ENCODE assay signal across 13 mouse cellular contexts in the genomic region with DNA sequence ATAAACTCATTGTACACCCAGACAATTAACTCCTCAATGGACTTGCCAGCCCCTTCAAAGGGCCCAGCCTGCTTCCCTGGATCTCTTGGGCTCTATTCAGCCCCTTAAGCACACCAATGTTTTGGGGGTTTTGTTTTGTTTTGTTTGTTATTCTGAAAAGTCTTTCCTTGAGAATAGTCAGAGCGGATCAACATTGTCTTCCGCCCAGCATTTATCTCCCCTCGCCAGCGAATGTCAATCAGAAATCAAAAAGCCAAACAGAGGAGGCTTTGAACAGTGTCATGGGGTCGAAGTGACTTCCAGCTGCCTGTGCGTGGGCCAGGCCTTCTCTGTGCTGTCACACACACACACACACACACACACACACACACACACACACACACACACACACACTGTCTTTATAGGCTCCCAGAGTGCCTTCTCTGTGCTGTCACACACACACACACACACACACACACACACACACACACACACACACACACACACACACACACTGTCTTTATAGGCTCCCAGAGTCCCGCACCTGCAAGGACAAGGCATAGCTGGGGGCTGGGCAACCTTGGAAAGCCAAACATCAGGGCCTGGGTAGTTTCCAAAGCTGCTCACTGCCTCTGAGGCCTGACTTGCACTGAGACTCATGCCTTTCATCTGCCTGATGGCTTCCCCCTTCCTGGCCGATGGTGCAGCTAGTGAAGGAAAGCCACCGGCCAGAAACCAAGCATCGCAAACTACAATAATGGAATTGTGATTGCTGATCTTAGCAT.
DNase-seq lines count a peak whose midpoint lies in the region; ATAC-seq lines count a peak whose summit lies in the region.
"Had no signal": no experiment of that assay in that cellular context is flagged by ENCODE, and none has a peak within 500 bp of the region (broad histone marks: within the 10 kb centered on the region; RNA-seq: fewer than 3 reads in every experiment).

No protein-coding gene starts in this region.

- H3K4me3 ChIP-seq in embryonic facial prominence, embryonic 10.5 days, result no peak overlapping the region
- H3K4me3 ChIP-seq in hindbrain, embryonic 16.5 days (ENCODE audit: low read length), result no peak overlapping the region
- H3K4me3 ChIP-seq: heart, embryonic 12.5 days; intestine, embryonic 15.5 days had no signal

- peaks cover 28% of the 10 kb centered on the region for H3K4me1 ChIP-seq in embryonic facial prominence, embryonic 10.5 days
- no peaks in the 10 kb centered on the region for H3K4me1 ChIP-seq in hindbrain, embryonic 16.5 days (ENCODE audit: control insufficient read depth, insufficient read depth, low read depth, low read length)
- H3K4me1 ChIP-seq: intestine, embryonic 15.5 days had no signal

- peaks cover 9% of the 10 kb centered on the region; the same call in 1 of the 2 replicates for H3K36me3 ChIP-seq in embryonic facial prominence, embryonic 10.5 days (replicated peaks)
- H3K36me3 ChIP-seq in hindbrain, embryonic 16.5 days (ENCODE audit: control insufficient read depth, insufficient read depth, low read length), result no peaks in the 10 kb centered on the region
- H3K36me3 ChIP-seq: heart, embryonic 12.5 days; intestine, embryonic 15.5 days had no signal

- peaks cover 31% of the 10 kb centered on the region for H3K27me3 ChIP-seq in embryonic facial prominence, embryonic 10.5 days (replicated peaks; ENCODE audit: low read depth, poor library complexity, severe bottlenecking)
- H3K27me3 ChIP-seq in hindbrain, embryonic 16.5 days (replicated peaks; ENCODE audit: control insufficient read depth, insufficient read depth, low read length), result no peaks in the 10 kb centered on the region
- H3K27me3 ChIP-seq: heart, embryonic 12.5 days; intestine, embryonic 15.5 days had no signal

- WGBS in embryonic facial prominence, embryonic 10.5 days, result 34% methylated on average over 10 of the region's 10 CpGs
- WGBS in hindbrain, embryonic 16.5 days, result 18% methylated on average over 10 of the region's 10 CpGs

- no peak overlapping the region for H3K4me2 ChIP-seq in hindbrain, embryonic 16.5 days (ENCODE audit: low read length)
- H3K4me2 ChIP-seq: heart, embryonic 12.5 days; intestine, embryonic 15.5 days had no signal

- peak; percentile 89 for ATAC-seq in hindbrain, embryonic 16.5 days
- ATAC-seq in activated CD4-positive, CD25-positive, alpha-beta regulatory T cell, adult 4 months, result no peak
- ATAC-seq: CD4-positive, CD25-positive, alpha-beta regulatory T cell, adult 4 months; intestine, embryonic 15.5 days; Patski had no signal

- no peaks in the 10 kb centered on the region for H3K9me3 ChIP-seq in embryonic facial prominence, embryonic 10.5 days
- no peaks in the 10 kb centered on the region for H3K9me3 ChIP-seq in hindbrain, embryonic 16.5 days (ENCODE audit: control insufficient read depth, low read length)
- H3K9me3 ChIP-seq: heart, embryonic 12.5 days; intestine, embryonic 15.5 days had no signal

- no peak overlapping the region for H3K9ac ChIP-seq in hindbrain, embryonic 16.5 days (ENCODE audit: low read depth, low read length)
- H3K9ac ChIP-seq: heart, embryonic 12.5 days; intestine, embryonic 15.5 days had no signal

- peak; percentile 86 for DNase-seq in ovary, adult 18-20 months (ENCODE audit: low spot score)
- no peak for DNase-seq in ovary, postnatal 10 days (ENCODE audit: low spot score)
- DNase-seq in embryonic facial prominence, embryonic 10.5 days (ENCODE audit: low spot score), result peak; percentile 32
- DNase-seq in cerebellum, adult 18-20 months, result no peak
- DNase-seq in thymus, postnatal 4 days, result no peak
- DNase-seq: liver; lung, postnatal 36 days had no signal

- peak overlapping the region; percentile 51; the same call in 1 of the 2 replicates for H3K27ac ChIP-seq in embryonic facial prominence, embryonic 10.5 days (replicated peaks)
- no peak overlapping the region for H3K27ac ChIP-seq in hindbrain, embryonic 16.5 days (ENCODE audit: low read depth, low read length)
- H3K27ac ChIP-seq: intestine, embryonic 15.5 days had no signal

Comparison
In these comparisons a context has a peak if more than half of its experiments do, and no peak if none do; other contexts are left out.
1. DNase-seq: peak in ovary, adult 18-20 months (single experiment) and embryonic facial prominence, embryonic 10.5 days (single experiment); none in ovary, postnatal 10 days (single experiment), cerebellum, adult 18-20 months (0 of 2) and thymus, postnatal 4 days (single experiment).